Mouse (Mus musculus) embryonic fibroblast, embryonic 13.5 days (primary cell): ENCODE data around the gene Wdr83.

ENCODE experiments used
- CTCF ChIP-seq: IDR thresholded peaks from 2 replicates; pipeline ENCODE4 v1.5.1; 2011; ENCODE audit warnings: mild to moderate bottlenecking, control low read depth, low read length, moderate library complexity, borderline replicate concordance; ENCODE audit not compliant: insufficient read depth
- POLR2A ChIP-seq: IDR thresholded peaks from 2 replicates; pipeline ENCODE4 v1.6.1; 2011; ENCODE audit warnings: low read depth, mild to moderate bottlenecking, control low read depth, low read length, moderate library complexity

GRCm38 (mm10) chr8:85074617-85075016, 6.5 kb downstream of the Wdr83 start:
- no peak for TF ChIP-seq CTCF
- no peak for TF ChIP-seq POLR2A
